Mouse (Mus musculus): ENCODE data around the gene Gnpat.
"Not testable (repeated sequence)": the region's sequence is repeated elsewhere in the genome, so short reads cannot be mapped to it uniquely, and the experiment has no call there.

Gnpat gene

DNA sequence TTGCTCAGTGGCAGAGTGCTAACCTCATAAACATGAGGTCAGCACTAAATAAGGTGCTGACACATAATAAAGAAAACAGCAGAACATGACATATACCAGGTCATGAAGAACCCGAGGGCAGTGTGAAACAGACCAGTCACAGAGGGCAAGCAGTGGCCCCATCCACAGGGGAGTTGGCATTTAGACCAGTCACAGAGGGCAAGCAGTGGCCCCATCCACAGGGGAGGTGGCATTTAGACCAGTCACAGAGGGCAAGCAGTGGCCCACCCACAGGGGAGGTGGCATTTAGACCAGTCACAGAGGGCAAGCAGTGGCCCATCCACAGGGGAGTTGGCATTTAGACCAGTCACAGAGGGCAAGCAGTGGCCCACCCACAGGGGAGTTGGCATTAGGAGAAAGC lies 19.9 kb upstream of the Gnpat start:
- DNase-seq (ENCODE audit: low spot score): not testable (repeated sequence)

- no peak for DNase-seq (ENCODE audit: low spot score)
Observed at GRCm38 (mm10) chr8:124845131-124845530, 17.7 kb upstream of the Gnpat start.

GRCm38 (mm10) chr8:124845573-124845972 lies 17.3 kb upstream of the Gnpat start:
- no peak for DNase-seq (ENCODE audit: low spot score)

DNA sequence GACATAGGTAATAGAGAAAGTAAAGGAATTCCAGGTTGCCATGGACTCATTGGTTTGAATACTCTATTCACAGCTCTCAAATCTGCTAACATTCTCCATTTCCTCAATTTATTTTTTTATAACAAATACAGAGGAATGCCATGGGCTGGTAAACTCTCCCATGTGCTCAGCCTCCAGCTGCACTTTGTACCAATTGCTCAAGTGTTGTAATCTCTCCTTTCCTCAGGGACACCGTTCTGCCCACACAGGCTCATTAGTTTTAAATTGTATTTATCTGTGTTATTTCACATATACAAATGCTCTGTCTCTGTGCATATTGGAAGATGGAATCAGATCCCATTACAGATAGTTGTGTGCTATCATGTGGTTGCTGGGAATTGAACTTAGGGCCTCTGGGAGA lies 9.3 kb upstream of the Gnpat start:
- DNase-seq (ENCODE audit: low spot score): no peak

- DNase-seq (ENCODE audit: low spot score): no peak
Observed at GRCm38 (mm10) chr8:124859466-124859865, 3.4 kb upstream of the Gnpat start.

DNA sequence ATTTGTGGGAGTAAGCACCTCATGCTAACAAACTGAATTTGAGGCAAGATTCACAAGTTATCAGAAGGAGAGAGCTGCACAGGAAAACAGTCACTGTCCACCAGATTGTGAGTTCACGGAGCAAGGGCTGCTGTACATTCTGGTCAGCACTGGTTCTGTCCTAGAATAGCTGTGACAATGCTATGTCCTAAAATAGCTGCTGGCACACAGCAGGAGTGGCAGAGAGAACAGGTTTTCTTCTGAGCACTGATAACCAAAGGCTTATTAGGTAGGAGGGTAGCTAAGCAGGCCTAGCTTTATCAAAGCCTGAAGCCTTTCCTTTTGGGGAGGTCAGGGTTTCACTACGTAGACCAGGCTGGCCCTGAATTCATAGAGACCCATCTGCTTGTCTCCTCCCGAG lies 2.6 kb upstream of the Gnpat start:
- no peak for DNase-seq (ENCODE audit: low spot score)

- no peak for DNase-seq (ENCODE audit: low spot score)
Observed at GRCm38 (mm10) chr8:124863163-124863677, 387 bp downstream of the Gnpat start.

GRCm38 (mm10) chr8:124863729-124864128 lies 896 bp downstream of the Gnpat start:
- DNase-seq (ENCODE audit: low spot score): no peak

GRCm38 (mm10) chr8:124866669-124867068 lies 3.8 kb downstream of the Gnpat start:
- no peak for DNase-seq (ENCODE audit: low spot score)

GRCm38 (mm10) chr8:124867126-124867525 lies 4.3 kb downstream of the Gnpat start:
- DNase-seq (ENCODE audit: low spot score): no peak

- DNase-seq (ENCODE audit: low spot score): no peak
Observed at GRCm38 (mm10) chr8:124869708-124870107, 6.9 kb downstream of the Gnpat start.

GRCm38 (mm10) chr8:124871474-124871873 lies 8.6 kb downstream of the Gnpat start:
- DNase-seq (ENCODE audit: low spot score): no peak

GRCm38 (mm10) chr8:124872081-124872480 lies 9.2 kb downstream of the Gnpat start:
- DNase-seq (ENCODE audit: low spot score): no peak

- DNase-seq (ENCODE audit: low spot score): no peak
Observed at GRCm38 (mm10) chr8:124872690-124873089, 9.9 kb downstream of the Gnpat start.

DNA sequence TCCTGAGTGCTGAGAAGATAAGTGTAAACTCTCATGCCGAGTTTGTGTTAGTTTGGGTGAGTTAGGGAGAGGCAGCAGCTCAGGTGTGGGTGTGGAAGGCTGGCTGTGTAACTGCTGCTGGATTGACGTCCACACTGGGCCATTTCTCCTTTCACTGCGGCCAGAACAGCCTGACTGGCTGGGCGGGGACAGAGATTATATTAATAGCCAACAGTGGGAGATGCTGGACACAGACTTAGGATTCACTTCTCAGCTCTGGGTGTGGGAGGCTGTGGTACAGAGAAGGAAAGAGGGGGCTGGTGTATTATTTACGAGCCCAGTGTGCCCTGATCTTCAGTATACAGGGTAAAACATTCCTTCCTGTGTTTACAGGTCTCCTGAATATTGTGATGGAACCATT lies 15.3 kb downstream of the Gnpat start:
- DNase-seq (ENCODE audit: low spot score): no peak

GRCm38 (mm10) chr8:124878946-124879526 lies 16.2 kb downstream of the Gnpat start:
- DNase-seq (ENCODE audit: low spot score): no peak

- no peak for DNase-seq (ENCODE audit: low spot score)
Observed at GRCm38 (mm10) chr8:124888385-124888784, 25.6 kb downstream of the Gnpat start.

- DNase-seq (ENCODE audit: low spot score): no peak
Observed at GRCm38 (mm10) chr8:124892596-124892995, 29.8 kb downstream of the Gnpat start.

- peak; percentile 13 for DNase-seq (ENCODE audit: low spot score)
Observed at GRCm38 (mm10) chr8:124896010-124896631, 33.3 kb downstream of the Gnpat start.

DNA sequence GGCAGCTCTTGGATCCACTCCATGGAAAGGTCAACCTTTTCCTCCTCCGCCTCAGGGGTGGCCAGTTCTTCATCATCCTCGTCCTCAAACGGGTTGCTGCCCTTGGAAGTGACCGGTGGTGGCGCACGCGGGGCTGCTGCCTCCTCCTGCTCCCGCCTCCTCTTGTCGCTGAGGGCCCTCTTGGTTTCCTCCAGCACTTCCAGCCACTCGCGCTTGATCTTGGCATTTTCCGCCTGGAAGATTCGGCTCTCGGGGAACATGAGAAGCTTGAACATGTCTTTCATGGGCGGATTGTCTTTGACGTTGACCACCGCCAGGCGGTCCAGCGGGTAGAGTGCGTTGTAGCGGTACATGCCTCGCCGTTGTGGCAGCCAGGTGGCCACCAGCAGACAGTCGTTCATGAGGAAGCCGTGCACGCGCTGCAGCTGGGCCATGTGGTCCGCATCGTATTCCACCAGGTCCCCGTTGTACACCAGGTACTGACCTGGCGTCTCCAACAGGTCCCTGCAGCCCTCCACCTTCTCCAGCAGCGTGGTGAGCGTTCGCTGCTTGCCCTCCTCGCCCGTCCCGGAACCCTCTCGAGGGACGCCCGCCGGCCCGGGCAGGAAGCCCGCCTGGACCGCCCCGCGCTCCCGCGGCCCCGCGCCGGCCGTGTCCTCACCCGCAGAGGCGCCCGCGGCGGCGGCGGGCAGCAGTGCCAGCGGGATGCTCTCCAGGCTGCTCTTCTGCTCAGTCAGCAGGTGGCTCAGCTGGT lies 34.0 kb downstream of the Gnpat start:
- DNase-seq (ENCODE audit: low spot score): peak; percentile 73

DNA sequence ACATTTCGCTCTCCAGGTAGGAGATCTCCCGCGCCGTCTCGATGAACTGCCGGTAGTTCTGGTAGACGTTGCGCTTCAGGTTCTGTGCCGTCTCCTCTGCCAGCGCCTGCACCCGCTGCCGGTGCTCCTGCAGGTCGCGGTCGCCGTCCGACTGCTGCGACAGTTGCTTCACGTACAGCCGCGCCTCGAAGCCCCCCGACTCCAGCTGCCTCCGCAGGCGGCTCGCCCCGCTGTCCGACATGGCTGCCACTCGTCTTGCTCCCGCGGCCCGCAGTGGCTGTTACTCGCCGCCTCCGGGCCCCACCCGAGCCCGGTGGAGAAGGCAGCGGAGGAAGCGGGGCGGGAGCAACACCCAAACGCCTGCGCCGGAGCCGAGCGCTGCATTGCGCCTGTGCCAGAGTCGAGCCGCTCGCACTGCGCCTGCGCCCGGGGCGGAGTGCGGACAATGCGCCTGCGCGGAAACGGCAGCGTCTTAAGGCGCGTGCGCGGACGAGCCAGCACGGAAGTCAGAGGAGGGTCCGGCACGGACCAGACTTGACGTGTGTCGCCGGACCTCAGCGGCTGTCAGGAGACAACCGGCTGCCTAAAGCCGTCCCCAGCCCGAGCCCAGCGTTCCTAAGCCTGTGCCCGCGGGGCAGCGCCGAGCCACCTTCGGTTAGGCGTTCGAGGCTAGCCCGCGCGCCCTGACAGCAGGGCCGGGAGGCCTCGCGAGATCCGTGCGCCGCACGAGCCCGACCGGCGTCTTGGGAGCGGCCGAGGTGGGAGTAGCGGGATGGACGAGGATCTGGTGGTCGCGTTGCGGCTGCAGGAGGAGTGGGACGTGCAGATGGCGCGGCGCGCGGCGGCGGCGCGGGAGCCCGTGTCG lies 34.8 kb downstream of the Gnpat start, which contains the start of the genes Exoc8 and Sprtn:
Exoc8 (minus strand) TSS at position 320 of the 865 bp plus-strand sequence.
Sprtn (plus strand) TSS at position 501 of the 865 bp plus-strand sequence.
- DNase-seq (ENCODE audit: low spot score): peak; percentile 99
